Mouse (Mus musculus): ENCODE data around the gene Gm11213.

DNA sequence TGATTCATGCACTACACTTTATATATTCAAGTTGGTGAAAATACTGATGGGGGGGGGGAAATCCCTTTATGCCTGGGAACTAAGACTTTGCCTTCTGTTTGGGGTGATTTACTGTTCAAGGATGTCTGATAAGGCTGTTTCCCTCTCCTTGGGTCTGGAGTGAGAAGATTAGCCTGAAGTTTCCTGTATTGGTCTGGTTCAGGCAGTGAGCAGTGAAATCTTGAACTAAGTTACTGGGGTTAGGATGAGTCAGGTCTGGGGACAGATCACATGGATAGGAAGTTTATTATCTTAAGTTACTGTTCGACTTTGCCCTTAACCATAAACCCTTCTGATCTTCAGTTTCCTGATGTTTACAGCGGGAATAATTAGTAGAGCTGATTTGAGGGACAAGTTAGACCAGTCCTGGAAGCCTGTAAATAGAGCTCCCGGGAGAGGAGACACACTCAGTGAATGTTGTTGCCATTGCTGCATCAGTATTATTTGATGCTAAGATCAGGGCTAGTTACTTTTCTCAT is 20.6 kb upstream of the Gm11213 start:
- TF ChIP-seq CTCF (conservative IDR thresholded peaks at IDR 0.05 in 1 of 2, IDR thresholded peaks at IDR 0.05 in 1 of 2; ENCODE audit: low read depth in 2 of 2, low read length in 2 of 2), result no peak
- TF ChIP-seq POLR2A (IDR thresholded peaks at IDR 0.05; ENCODE audit: low read depth, low read length), result no peak
- no peak for TF ChIP-seq ZNF384 (IDR thresholded peaks at IDR 0.05; ENCODE audit: low read depth, low read length)
- no peak for TF ChIP-seq ELF1 (IDR thresholded peaks at IDR 0.05; ENCODE audit: low read depth, low read length)
- no peak for TF ChIP-seq ZC3H11A (IDR thresholded peaks at IDR 0.05; ENCODE audit: low read depth, low read length)
